Mouse (Mus musculus) left cerebral cortex, adult 18-20 months (tissue): ENCODE results near the gene Cyp2c65. TPM values are rescaled to one million over a fixed set of nuclear protein-coding genes. Genes with fewer than 3 reads are reported as not detected.
"Not testable (repeated sequence)": the region's sequence is repeated elsewhere in the genome, so short reads cannot be mapped to it uniquely, and the experiment has no call there.

Source experiments
- DNase-seq, 2 experiments: peaks; one replicate each; pipeline ENCODE4 v3.0.0; 2021 to 2022; ENCODE audit warnings: low spot score in 2 of 2, mixed read lengths in 1 of 2
- long read RNA-seq, 2 experiments: library from polyadenylated mRNA; stranded (forward); transcript quantifications; one replicate each; pipeline ENCODE4 v2.0.0; 2021
- total RNA-seq, 2 experiments: library from RNA; stranded (reverse); gene quantifications; 2 replicates each; pipeline ENCODE4 v1.2.3; 2021

Cyp2c65 gene
- total RNA-seq: under 1 TPM in 1 of 2 experiments, not detected in 1; 0.35 TPM
- long read RNA-seq, experiment 1: 0 reads
- long read RNA-seq, experiment 2: 0 reads

DNA sequence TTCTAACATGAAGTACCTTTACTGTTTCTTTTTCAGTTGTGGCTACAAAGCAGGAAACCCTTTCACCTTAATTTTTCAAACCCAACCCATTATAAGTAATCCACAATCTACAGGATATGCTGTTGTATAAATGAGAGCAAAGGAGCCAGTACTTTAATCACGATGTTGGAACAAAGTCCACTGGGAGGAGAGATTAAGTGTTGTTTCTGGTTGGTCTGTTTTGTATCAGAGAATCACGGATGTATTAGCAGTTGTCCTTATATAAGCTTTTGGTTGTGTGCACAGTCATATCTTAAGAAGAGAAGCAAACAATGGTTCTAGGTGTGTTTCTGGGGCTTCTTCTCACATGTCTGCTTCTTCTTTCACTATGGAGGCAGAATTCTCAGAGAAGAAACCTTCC lies at the start of gene Cyp2c65:
Cyp2c65 (plus strand) TSS at position 297 of the 400 bp plus-strand sequence.
- no peak for DNase-seq

DNA sequence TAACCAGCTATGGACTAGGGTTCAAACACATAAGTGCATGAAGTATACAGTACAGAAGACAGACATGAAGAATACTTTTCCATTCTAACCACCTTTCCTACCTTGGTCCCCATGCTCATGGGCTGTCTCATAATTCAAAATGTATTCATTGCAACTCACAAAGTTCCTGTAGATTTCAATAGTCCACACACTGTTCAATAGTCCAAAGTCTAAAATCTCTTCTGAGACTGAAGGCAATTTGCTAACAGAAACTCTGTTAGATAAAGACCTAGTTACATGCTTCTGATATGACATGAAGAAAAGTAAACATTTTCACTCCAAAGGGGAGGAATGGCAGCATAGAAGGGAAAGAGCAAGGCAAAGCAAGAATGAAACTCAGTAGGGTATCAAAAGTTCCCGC lies 2.9 kb upstream of the Cyp2c65 start:
- no peak for DNase-seq

DNA sequence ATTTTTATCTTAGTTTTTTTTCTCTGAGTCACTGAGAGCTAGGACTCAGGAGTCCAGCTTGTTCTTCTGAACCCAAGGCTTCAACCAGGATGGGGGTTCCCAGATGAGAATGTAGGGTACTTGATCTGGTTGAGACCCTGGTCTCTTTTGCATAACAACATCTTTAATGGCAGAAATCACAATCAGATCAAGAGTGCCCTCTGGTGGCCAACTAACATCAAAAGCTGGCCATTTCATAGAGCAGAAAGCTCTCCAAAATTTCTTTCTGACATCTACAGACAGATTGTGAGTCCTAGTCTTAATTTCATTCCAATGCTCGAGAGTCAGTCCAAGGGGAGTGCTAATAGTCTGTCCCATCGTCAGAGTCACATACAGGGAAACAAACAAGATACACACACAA lies 38.0 kb downstream of the Cyp2c65 start:
- not testable (repeated sequence) for DNase-seq

DNA sequence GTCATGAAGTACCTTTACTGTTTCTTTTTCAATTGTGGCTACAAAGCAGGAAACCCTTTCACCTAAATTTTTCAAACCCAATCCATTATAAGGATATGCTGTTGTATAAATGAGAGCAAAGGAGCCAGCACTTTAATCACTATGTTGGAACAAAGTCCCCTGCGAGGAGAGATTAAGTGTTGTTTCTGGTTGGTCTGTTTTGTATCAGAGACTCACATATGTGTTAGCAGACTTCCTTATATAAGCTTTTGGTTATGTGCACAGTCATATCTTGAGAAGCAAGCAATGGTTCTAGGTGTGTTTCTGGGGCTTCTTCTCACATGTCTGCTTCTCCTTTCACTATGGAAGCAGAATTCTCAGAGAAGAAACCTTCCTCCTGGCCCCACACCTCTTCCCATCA lies 52.8 kb downstream of the Cyp2c65 start, which contains the start of gene Cyp2c66:
Cyp2c66 (plus strand) TSS at position 255 of the 400 bp plus-strand sequence.
- no peak for DNase-seq

Other genes with a start within 250 kb of the Cyp2c65 start
- gene Noc3l, start 241.8 kb upstream of the Cyp2c65 start, total RNA-seq: 10 to 100 TPM; 14.2 to 15.3 TPM
- 10 to 100 TPM; 12.9 to 13.1 TPM for gene Tbc1d12, start 224.4 kb upstream of the Cyp2c65 start, total RNA-seq
- 1 to 10 TPM; 2.5 to 3.7 TPM for gene Hells, start 130.1 kb upstream of the Cyp2c65 start, total RNA-seq
- gene Cyp2c55, start 54.0 kb upstream of the Cyp2c65 start, total RNA-seq: under 1 TPM; 0.19 to 0.45 TPM
- gene Cyp2c66, start 52.9 kb downstream of the Cyp2c65 start, total RNA-seq: not detected
- not detected for gene Cyp2c29, start 208.4 kb downstream of the Cyp2c65 start, total RNA-seq